Mouse (Mus musculus): ENCODE measurements at regions not wholly inside any gene's neighbourhood (a gene's known extent, or its start where the extent isn't known, plus 50 kb on each side); places are given as distances from the start of the nearest gene placed in this dataset.

- TF ChIP-seq CTCF (IDR thresholded peaks at IDR 0.05; ENCODE audit: low read depth) (no peak), EP300 (IDR thresholded peaks at IDR 0.05; ENCODE audit: low read depth) (no peak)
Measured at GRCm38 (mm10) chr14:76762777-76763176, 206.1 kb upstream of the Serp2 start.

Data from liver, embryonic 14.5 days (tissue).